Mouse (Mus musculus): ENCODE measurements at regions not wholly inside any gene's neighbourhood (a gene's known extent, or its start where the extent isn't known, plus 50 kb on each side); places are given as distances from the start of the nearest gene placed in this dataset.
A peak's percentile ranks its signal among the peaks of the same experiment; 100 is the strongest.

GRCm38 (mm10) chr4:22998994-22999393, 510.8 kb upstream of the Pou3f2 start:
- DNase-seq (ENCODE audit: low spot score) = no peak

GRCm38 (mm10) chr4:22997198-22997985, 509.2 kb upstream of the Pou3f2 start:
- DNase-seq (ENCODE audit: low spot score) = no peak

GRCm38 (mm10) chr4:22986763-22987468, 498.8 kb upstream of the Pou3f2 start:
- no peak for DNase-seq (ENCODE audit: low spot score)

GRCm38 (mm10) chr4:22973585-22974116, 485.5 kb upstream of the Pou3f2 start:
- DNase-seq (ENCODE audit: low spot score) = no peak

- DNase-seq (ENCODE audit: low spot score) = no peak
These were observed 484.8 kb upstream of the Pou3f2 start for GRCm38 (mm10) chr4:22972784-22973584.

- no peak for DNase-seq (ENCODE audit: low spot score)
These were observed 483.0 kb upstream of the Pou3f2 start for GRCm38 (mm10) chr4:22971127-22971526.

GRCm38 (mm10) chr4:22970495-22970894, 482.3 kb upstream of the Pou3f2 start:
- DNase-seq (ENCODE audit: low spot score) = no peak

GRCm38 (mm10) chr4:22949422-22949821, 461.3 kb upstream of the Pou3f2 start:
- no peak for DNase-seq (ENCODE audit: low spot score)

- DNase-seq (ENCODE audit: low spot score) = no peak
These were observed 460.7 kb upstream of the Pou3f2 start for GRCm38 (mm10) chr4:22948880-22949279.

GRCm38 (mm10) chr4:22946788-22947406, 458.7 kb upstream of the Pou3f2 start:
- DNase-seq (ENCODE audit: low spot score) = no peak

- DNase-seq (ENCODE audit: low spot score) = no peak
These were observed 450.1 kb upstream of the Pou3f2 start for GRCm38 (mm10) chr4:22938302-22938701.

GRCm38 (mm10) chr4:22924181-22924580, 436.0 kb upstream of the Pou3f2 start:
- no peak for DNase-seq (ENCODE audit: low spot score)

GRCm38 (mm10) chr4:22914886-22915285, 426.7 kb upstream of the Pou3f2 start:
- DNase-seq (ENCODE audit: low spot score) = no peak

- DNase-seq (ENCODE audit: low spot score) = no peak
These were observed 404.5 kb upstream of the Pou3f2 start for GRCm38 (mm10) chr4:22892694-22893046.

- DNase-seq (ENCODE audit: low spot score) = no peak
These were observed 404.0 kb upstream of the Pou3f2 start for GRCm38 (mm10) chr4:22891974-22892693.

GRCm38 (mm10) chr4:22880692-22881091, 392.5 kb upstream of the Pou3f2 start:
- no peak for DNase-seq (ENCODE audit: low spot score)

GRCm38 (mm10) chr4:22875392-22875791, 387.2 kb upstream of the Pou3f2 start:
- DNase-seq (ENCODE audit: low spot score) = no peak

- no peak for DNase-seq (ENCODE audit: low spot score)
These were observed 347.9 kb upstream of the Pou3f2 start for GRCm38 (mm10) chr4:22836124-22836445.

GRCm38 (mm10) chr4:22835381-22836123, 347.4 kb upstream of the Pou3f2 start:
- peak; percentile 37 for DNase-seq (ENCODE audit: low spot score)

GRCm38 (mm10) chr4:22833851-22834440, 345.8 kb upstream of the Pou3f2 start:
- DNase-seq (ENCODE audit: low spot score) = no peak
